Mouse (Mus musculus) MEL (cell line): ENCODE data around the gene Ttc41. TPM values are rescaled to one million over a fixed set of nuclear protein-coding genes. Genes with fewer than 3 reads are reported as not detected.

Source experiments
- DNase-seq: peaks from one replicate; pipeline ENCODE4 v3.0.0; 2011; ENCODE audit warnings: low read depth, low spot score
- H3K27ac ChIP-seq: 2 replicates; pipeline ENCODE4 v1.5.1; 2012; ENCODE audit warnings: low read depth, mild to moderate bottlenecking, control low read depth, low read length, moderate library complexity; ENCODE audit not compliant: control insufficient read depth
- H3K27me3 ChIP-seq, 2 experiments: fragments of 150-350 bp in 1 of 2; sonication (generic) in 1 of 2; 2 replicates each; pipeline ENCODE4 v1.6.1; 2012; ENCODE audit warnings: low read length in 2 of 2, mild to moderate bottlenecking in 2 of 2, improper control_type of control experiment in 1 of 2, moderate library complexity in 1 of 2; ENCODE audit not compliant: insufficient read depth in 2 of 2, control insufficient read depth in 1 of 2
- H3K36me3 ChIP-seq, 2 experiments: 2 replicates each; pipeline ENCODE4 v1.6.1; 2012 to 2014; ENCODE audit warnings: low read length in 2 of 2, improper control_type of control experiment in 1 of 2, inconsistent platforms in 1 of 2, mild to moderate bottlenecking in 1 of 2; ENCODE audit not compliant: insufficient read depth in 2 of 2, control insufficient read depth in 1 of 2
- H3K4me1 ChIP-seq, 2 experiments: fragments of 150-350 bp in 1 of 2; sonication (generic) in 1 of 2; 2 replicates each; pipeline ENCODE4 v1.6.1; 2012; ENCODE audit warnings: low read length in 2 of 2, improper control_type of control experiment in 1 of 2, mild to moderate bottlenecking in 1 of 2; ENCODE audit not compliant: insufficient read depth in 2 of 2, control insufficient read depth in 1 of 2
- H3K4me3 ChIP-seq, 2 experiments: fragments of 150-350 bp in 1 of 2; sonication (generic) in 1 of 2; 2 replicates each; pipeline ENCODE4 v1.5.1; 2012; ENCODE audit warnings: low read depth in 2 of 2, low read length in 2 of 2, mild to moderate bottlenecking in 2 of 2, moderate library complexity in 2 of 2, control low read depth in 1 of 2, improper control_type of control experiment in 1 of 2; ENCODE audit not compliant: control insufficient read depth in 1 of 2, insufficient read depth in 1 of 2
- H3K79me2 ChIP-seq: 2 replicates; pipeline ENCODE4 v1.6.1; 2012; ENCODE audit warnings: mild to moderate bottlenecking, low read length, moderate library complexity; ENCODE audit not compliant: control insufficient read depth, poor library complexity, insufficient read depth
- H3K9ac ChIP-seq: 2 replicates; pipeline ENCODE4 v1.6.1; 2012; ENCODE audit warnings: low read depth, mild to moderate bottlenecking, control low read depth, low read length, moderate library complexity; ENCODE audit not compliant: control insufficient read depth, poor library complexity, severe bottlenecking
- H3K9me3 ChIP-seq: fragments of 150-350 bp; sonication (generic); replicated peaks from 2 replicates; pipeline ENCODE4 v1.6.1; 2012; ENCODE audit warnings: mild to moderate bottlenecking, low read length, improper control_type of control experiment, moderate library complexity; ENCODE audit not compliant: insufficient read depth
- BHLHE40 ChIP-seq: IDR thresholded peaks from 2 replicates; pipeline ENCODE4 v1.6.1; 2012; ENCODE audit warnings: low read depth, mild to moderate bottlenecking, inconsistent platforms, low read length, improper control_type of control experiment, borderline replicate concordance
- CHD2 ChIP-seq: IDR thresholded peaks from 2 replicates; pipeline ENCODE4 v1.6.1; 2011; ENCODE audit warnings: low read length, improper control_type of control experiment
- CTCF ChIP-seq, 3 experiments: IDR thresholded peaks in 2 of 3; conservative IDR thresholded peaks in 1 of 3; 2 replicates each; pipeline ENCODE4 v1.5.1; 2011 to 2012; ENCODE audit warnings: low read length in 3 of 3, low read depth in 2 of 3, mild to moderate bottlenecking in 2 of 3, improper control_type of control experiment in 1 of 3, inconsistent platforms in 1 of 3, mixed read lengths in 1 of 3, moderate library complexity in 1 of 3; ENCODE audit not compliant: control insufficient read depth in 1 of 3, insufficient read depth in 1 of 3, poor library complexity in 1 of 3, severe bottlenecking in 1 of 3
- E2F4 ChIP-seq: IDR thresholded peaks from 2 replicates; pipeline ENCODE4 v1.6.1; 2011; ENCODE audit warnings: low read depth, low read length, improper control_type of control experiment, borderline replicate concordance
- GATA1 ChIP-seq: IDR thresholded peaks from 2 replicates; pipeline ENCODE4 v1.6.1; 2011; ENCODE audit warnings: low read depth, low read length, improper control_type of control experiment
- HCFC1 ChIP-seq: IDR thresholded peaks from 2 replicates; pipeline ENCODE4 v1.6.1; 2012; ENCODE audit warnings: low read depth, mild to moderate bottlenecking, inconsistent platforms, low read length, improper control_type of control experiment, moderate library complexity
- JUND ChIP-seq: IDR thresholded peaks from 2 replicates; pipeline ENCODE4 v1.6.1; 2011; ENCODE audit warnings: low read depth, mild to moderate bottlenecking, improper control_type of control experiment, low read length
- MAX ChIP-seq: IDR thresholded peaks from 2 replicates; pipeline ENCODE4 v1.6.1; 2011; ENCODE audit warnings: low read length, improper control_type of control experiment
- MYB ChIP-seq: IDR thresholded peaks from 2 replicates; pipeline ENCODE4 v1.6.1; 2011; ENCODE audit warnings: mild to moderate bottlenecking, low read depth, low read length, improper control_type of control experiment
- MYC ChIP-seq: IDR thresholded peaks from 2 replicates; pipeline ENCODE4 v1.6.1; 2011; ENCODE audit warnings: low read depth, mild to moderate bottlenecking, low read length, improper control_type of control experiment, moderate library complexity
- POLR2A ChIP-seq, 2 experiments: IDR thresholded peaks; 2 replicates each; pipeline ENCODE4 v1.6.1; 2011 to 2012; ENCODE audit warnings: low read length in 2 of 2, mild to moderate bottlenecking in 2 of 2, control low read depth in 1 of 2, improper control_type of control experiment in 1 of 2, low read depth in 1 of 2, moderate library complexity in 1 of 2; ENCODE audit not compliant: control insufficient read depth in 1 of 2, insufficient read depth in 1 of 2, poor library complexity in 1 of 2
- RAD21 ChIP-seq: IDR thresholded peaks from 2 replicates; pipeline ENCODE4 v1.6.1; 2011; ENCODE audit warnings: mild to moderate bottlenecking, low read depth, low read length, improper control_type of control experiment
- SIN3A ChIP-seq: IDR thresholded peaks from 2 replicates; pipeline ENCODE4 v1.6.1; 2012; ENCODE audit warnings: low read length, improper control_type of control experiment, inconsistent platforms
- TAL1 ChIP-seq: IDR thresholded peaks from 2 replicates; pipeline ENCODE4 v1.6.1; 2012; ENCODE audit warnings: mild to moderate bottlenecking, inconsistent platforms, low read length, moderate library complexity, mixed read lengths
- TBP ChIP-seq: IDR thresholded peaks from 2 replicates; pipeline ENCODE4 v1.8.0; 2011; ENCODE audit warnings: low read depth, low read length, improper control_type of control experiment
- TCF12 ChIP-seq: IDR thresholded peaks from 2 replicates; pipeline ENCODE4 v1.6.1; 2014; ENCODE audit warnings: low read depth, mild to moderate bottlenecking, inconsistent platforms, low read length, improper control_type of control experiment, moderate library complexity
- USF2 ChIP-seq, 2 experiments: IDR thresholded peaks; 2 replicates each; pipeline ENCODE4 v1.6.1; 2011 to 2012; ENCODE audit warnings: improper control_type of control experiment in 2 of 2, low read length in 2 of 2, borderline replicate concordance in 1 of 2, inconsistent platforms in 1 of 2, low read depth in 1 of 2, mild to moderate bottlenecking in 1 of 2; ENCODE audit not compliant: insufficient read depth in 1 of 2
- ZC3H11A ChIP-seq: IDR thresholded peaks from 2 replicates; pipeline ENCODE4 v1.6.1; 2012; ENCODE audit warnings: low read depth, mild to moderate bottlenecking, inconsistent platforms, low read length, improper control_type of control experiment
- ZNF384 ChIP-seq: IDR thresholded peaks from 2 replicates; pipeline ENCODE4 v1.6.1; 2012; ENCODE audit warnings: low read depth, mild to moderate bottlenecking, inconsistent platforms, low read length, improper control_type of control experiment
- polyA plus RNA-seq, 2 experiments: library from polyadenylated mRNA; stranded (reverse) in 1 of 2; unstranded in 1 of 2; fragments of >175 nt in 1 of 2; fragments of >200 nt in 1 of 2; gene quantifications; 2 replicates each; pipeline versions ENCODE4 v1.2.1 to v1.2.4; 2012; ENCODE audit warnings: low replicate concordance in 2 of 2, low read depth in 1 of 2; ENCODE audit not compliant: insufficient read length in 2 of 2, insufficient read depth in 1 of 2, missing spikeins in 1 of 2
- total RNA-seq: library from RNA; depleted of rRNA; stranded (reverse); fragments of 300-350 nt; gene quantifications from 2 replicates; pipeline ENCODE4 v1.2.3, GENCODE M21; 2012

Ttc41 gene
- total and polyA plus RNA-seq, 3 experiments, result 1.0 to 2.1 TPM; not detected in 1

- Histone ChIP-seq H3K79me2 (no peaks in the 10 kb centered on the region), H3K9ac (no peak overlapping the region), H3K4me1 (peaks cover 11 to 15% of the 10 kb centered on the region in 2 experiments), H3K27ac (no peak overlapping the region), H3K4me3 (no peak overlapping the region), H3K27me3 (no peaks in the 10 kb centered on the region), H3K9me3 (no peaks in the 10 kb centered on the region), H3K36me3 (peaks cover 0 to 12% of the 10 kb centered on the region in 2 experiments; a peak in 2 of 4 replicates)
- DNase-seq, result no peak
- no peak for TF ChIP-seq BHLHE40
- TF ChIP-seq CTCF (IDR thresholded peaks at IDR 0.05 in 2 of 3, conservative IDR thresholded peaks at IDR 0.05 in 1 of 3; ENCODE audit: control insufficient read depth in 1 of 3, insufficient read depth in 1 of 3, low read depth in 2 of 3, low read length in 3 of 3, poor library complexity in 1 of 3, severe bottlenecking in 1 of 3), result no peak
- TF ChIP-seq CHD2, result no peak
- TF ChIP-seq POLR2A (IDR thresholded peaks at IDR 0.05; ENCODE audit: control insufficient read depth in 1 of 2, insufficient read depth in 1 of 2, low read depth in 1 of 2, low read length in 2 of 2, poor library complexity in 1 of 2), result no peak
- no peak for TF ChIP-seq TBP
- TF ChIP-seq MYC, result no peak
- no peak for TF ChIP-seq ZC3H11A
- TF ChIP-seq E2F4, result no peak
- no peak for TF ChIP-seq TCF12
- no peak for TF ChIP-seq USF2 (IDR thresholded peaks at IDR 0.05; ENCODE audit: borderline replicate concordance in 1 of 2, insufficient read depth in 1 of 2, low read depth in 1 of 2, low read length in 2 of 2)
- no peak for TF ChIP-seq MAX
- no peak for TF ChIP-seq MYB
- no peak for TF ChIP-seq TAL1
- no peak for TF ChIP-seq RAD21
- TF ChIP-seq HCFC1, result no peak
- no peak for TF ChIP-seq JUND
Measured at GRCm38 (mm10) chr10:86758211-86758610, 52.6 kb downstream of the Ttc41 start.

- no peak for DNase-seq
- Histone ChIP-seq H3K4me3 (no peak overlapping the region), H3K79me2 (no peaks in the 10 kb centered on the region), H3K36me3 (peaks cover 0 to 12% of the 10 kb centered on the region in 2 experiments; a peak in 2 of 4 replicates), H3K27ac (no peak overlapping the region), H3K27me3 (no peaks in the 10 kb centered on the region), H3K9me3 (no peaks in the 10 kb centered on the region), H3K9ac (no peak overlapping the region), H3K4me1 (peaks cover 11 to 15% of the 10 kb centered on the region in 2 experiments)
- TF ChIP-seq ZNF384 (no peak), SIN3A (no peak), MAX (no peak), GATA1 (no peak), JUND (no peak), RAD21 (no peak)
Measured at GRCm38 (mm10) chr10:86761236-86761635, 55.6 kb downstream of the Ttc41 start.
